Mouse (Mus musculus): ENCODE measurements around the gene Frs3. TPM values are rescaled to one million over a fixed set of nuclear protein-coding genes. Genes with fewer than 3 reads are reported as not detected.
A peak's percentile ranks its signal among the peaks of the same experiment; 100 is the strongest.

The Frs3 gene
- total RNA-seq, 2 experiments from 2014 or later = 19.8 to 27.7 TPM

GRCm38 (mm10) chr17:47730633-47731575 lies 42.1 kb downstream of the Frs3 start:
- no peak for DNase-seq (ENCODE audit: extremely low spot score in 1 of 2, low spot score in 1 of 2)

DNA sequence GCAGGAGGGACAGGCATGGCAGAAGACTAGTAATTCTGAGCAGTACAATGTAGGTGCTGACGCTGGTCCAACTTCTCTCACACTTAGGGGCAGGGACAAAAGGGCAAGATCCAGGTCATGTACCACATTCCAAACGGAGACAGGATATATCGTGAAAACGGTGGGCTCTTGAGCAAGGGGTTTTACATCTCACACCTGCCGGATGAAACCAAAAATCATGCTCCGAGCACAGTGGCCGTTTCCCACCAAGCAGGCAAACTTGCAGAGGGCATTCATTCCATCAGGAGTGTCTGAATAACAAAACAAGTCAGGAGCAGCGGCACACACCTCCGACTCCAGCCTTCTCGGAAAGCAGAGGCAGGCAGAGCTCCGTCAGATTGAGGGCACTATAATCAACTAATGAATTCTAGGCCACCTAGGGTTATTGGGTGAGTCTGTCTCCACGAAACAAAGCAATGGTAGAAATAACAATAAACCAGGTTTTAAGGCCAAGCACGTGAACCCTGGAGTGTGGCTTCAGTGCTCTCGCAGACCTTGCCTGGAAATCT lies 46.8 kb downstream of the Frs3 start:
- DNase-seq (ENCODE audit: extremely low spot score in 1 of 2, low spot score in 1 of 2) = no peak

DNA sequence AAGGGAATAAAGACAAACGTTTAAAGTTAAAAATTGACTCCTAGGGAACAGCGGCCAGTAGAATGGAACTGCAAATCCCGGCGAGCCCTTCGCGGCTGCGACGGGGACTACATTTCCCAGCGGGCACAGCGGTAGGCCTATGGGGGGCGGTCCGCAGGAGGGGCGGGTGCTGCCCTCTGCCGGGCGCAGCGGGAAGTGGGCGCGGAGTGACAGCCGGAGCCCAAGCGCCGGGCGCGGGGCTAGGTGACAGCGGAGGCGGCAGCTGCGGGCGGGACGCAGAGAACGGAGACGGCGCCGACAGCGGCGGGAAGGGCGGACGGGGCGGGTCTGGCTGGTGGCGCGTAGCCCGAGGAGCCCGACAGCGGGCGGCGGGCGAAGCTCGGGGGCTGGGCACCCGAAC lies 48.0 kb downstream of the Frs3 start, which contains the start of gene Tfeb:
Tfeb (plus strand) TSS at position 175 of the 400 bp plus-strand sequence.
- peak; percentile 99 for DNase-seq (ENCODE audit: extremely low spot score in 1 of 2, low spot score in 1 of 2)

- DNase-seq (ENCODE audit: extremely low spot score in 1 of 2, low spot score in 1 of 2) = peak; percentile 54 to 55
Observed at GRCm38 (mm10) chr17:47737271-47738065, 48.6 kb downstream of the Frs3 start.

- DNase-seq (ENCODE audit: extremely low spot score in 1 of 2, low spot score in 1 of 2) = no peak
Observed at GRCm38 (mm10) chr17:47738066-47738878, 49.4 kb downstream of the Frs3 start.

- no peak for DNase-seq (ENCODE audit: extremely low spot score in 1 of 2, low spot score in 1 of 2)
Observed at GRCm38 (mm10) chr17:47738879-47739798, 50.3 kb downstream of the Frs3 start.

DNA sequence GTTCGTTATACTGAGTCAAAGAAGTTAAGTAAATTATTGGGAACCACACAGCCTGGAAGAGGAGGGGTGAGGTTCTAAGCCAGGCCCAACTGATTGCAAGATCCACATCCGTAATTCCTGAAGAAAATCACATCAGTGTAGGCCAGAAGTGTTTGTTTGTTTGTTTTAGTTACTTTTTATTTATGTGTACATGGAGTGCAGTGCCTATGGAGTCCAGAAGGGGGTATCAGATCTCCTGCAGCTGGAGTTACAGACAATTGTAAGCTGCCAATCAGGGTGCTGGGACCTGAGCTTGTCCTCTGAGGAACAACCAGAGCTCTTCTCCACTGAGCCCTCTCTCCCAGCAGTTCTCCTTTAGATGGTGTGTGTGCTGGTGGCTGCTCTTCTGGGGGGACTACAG lies 51.4 kb downstream of the Frs3 start:
- DNase-seq (ENCODE audit: extremely low spot score in 1 of 2, low spot score in 1 of 2) = no peak

GRCm38 (mm10) chr17:47742991-47743734 lies 54.3 kb downstream of the Frs3 start:
- DNase-seq (ENCODE audit: extremely low spot score in 1 of 2, low spot score in 1 of 2) = no peak

DNA sequence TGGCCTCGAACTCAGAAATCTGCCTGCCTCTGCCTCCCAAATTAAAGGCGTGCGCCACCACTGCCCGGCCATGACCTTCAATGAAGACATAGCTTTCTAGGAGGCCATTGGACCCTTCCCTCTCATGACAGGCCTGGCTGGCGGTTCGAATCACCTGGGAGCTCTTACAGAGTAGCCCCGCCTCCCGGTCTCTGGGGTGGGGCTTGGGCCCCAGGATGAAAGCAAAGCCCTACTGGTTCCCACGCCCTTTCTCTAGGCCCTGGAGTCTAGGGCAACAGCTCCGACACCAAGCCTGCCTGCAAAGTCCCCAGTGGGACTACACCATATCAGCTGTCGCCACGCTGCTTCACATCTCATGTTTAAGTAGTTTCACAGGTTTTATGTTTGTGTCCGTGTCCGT lies 55.3 kb downstream of the Frs3 start:
- no peak for DNase-seq (ENCODE audit: extremely low spot score in 1 of 2, low spot score in 1 of 2)

DNA sequence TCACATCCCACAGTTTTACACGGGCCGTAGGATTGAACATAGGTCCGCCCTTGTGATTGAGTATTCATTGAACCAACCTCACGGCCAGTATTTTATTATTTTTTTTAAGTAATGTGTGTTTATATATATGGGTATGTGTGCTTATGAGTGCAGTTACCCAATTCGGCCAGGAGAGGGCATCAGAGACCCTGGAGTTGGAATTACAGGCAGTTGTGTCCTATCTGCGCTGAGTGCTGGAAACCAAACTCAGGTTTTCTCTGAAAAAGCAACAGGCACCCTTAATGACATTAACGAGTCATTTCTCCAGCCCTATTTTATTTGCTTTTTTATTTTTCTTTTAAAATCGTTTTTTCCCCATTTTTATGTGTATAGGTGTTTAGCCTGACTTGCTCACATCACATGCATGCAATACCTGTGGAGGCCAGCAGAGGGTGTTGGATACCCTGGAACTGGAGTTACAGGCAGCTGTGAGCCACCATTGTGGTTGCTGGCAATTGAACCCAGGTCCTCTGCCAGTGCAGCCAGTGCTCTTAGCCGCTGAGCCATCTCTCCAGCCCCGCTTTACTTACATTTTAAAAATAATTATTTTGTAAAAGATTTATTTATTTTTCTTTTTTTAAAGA lies 56.0 kb downstream of the Frs3 start:
- DNase-seq (ENCODE audit: extremely low spot score in 1 of 2, low spot score in 1 of 2) = no peak

GRCm38 (mm10) chr17:47748791-47749553 lies 60.1 kb downstream of the Frs3 start:
- DNase-seq (ENCODE audit: extremely low spot score in 1 of 2, low spot score in 1 of 2) = no peak

GRCm38 (mm10) chr17:47749626-47750025 lies 60.8 kb downstream of the Frs3 start:
- DNase-seq (ENCODE audit: extremely low spot score in 1 of 2, low spot score in 1 of 2) = no peak

DNA sequence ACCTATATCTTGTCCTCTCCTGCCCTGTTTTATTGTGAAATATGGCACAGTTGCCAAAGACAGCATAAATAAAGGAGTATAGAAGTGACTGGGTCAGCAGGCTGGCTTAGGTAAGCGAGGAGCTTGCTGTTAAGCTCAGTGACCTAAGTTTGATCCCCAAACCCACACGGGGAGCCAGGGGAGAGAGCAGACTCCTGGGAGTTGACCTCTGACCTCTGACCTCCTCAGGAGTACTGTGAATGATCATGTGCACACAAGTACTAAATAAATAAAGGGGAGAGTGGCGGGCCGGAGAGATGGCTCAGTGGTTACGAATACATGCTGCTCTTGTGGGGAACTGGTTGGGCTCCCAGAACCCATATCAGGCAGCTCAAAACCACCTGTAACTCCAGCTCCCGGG lies 61.3 kb downstream of the Frs3 start:
- no peak for DNase-seq (ENCODE audit: extremely low spot score in 1 of 2, low spot score in 1 of 2)

DNA sequence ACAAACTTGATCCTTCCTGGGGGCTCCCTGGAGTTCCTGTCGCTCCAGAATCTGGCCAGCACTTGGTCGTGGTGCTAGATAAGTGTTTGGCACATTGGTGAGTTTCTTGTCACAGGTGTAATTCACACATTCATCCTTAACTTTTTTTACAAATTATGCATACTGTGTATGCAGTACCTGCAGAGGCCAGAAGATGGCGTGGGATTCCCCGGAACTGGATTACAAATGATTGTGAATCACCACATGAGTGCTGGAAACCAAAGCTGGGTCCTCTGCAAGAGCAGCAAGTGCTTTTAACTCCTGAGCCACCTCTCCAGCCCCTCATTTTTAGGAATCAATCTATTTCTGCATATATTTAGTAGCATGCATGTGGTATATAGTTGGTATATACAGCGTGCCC lies 63.0 kb downstream of the Frs3 start:
- DNase-seq (ENCODE audit: extremely low spot score in 1 of 2, low spot score in 1 of 2) = no peak

DNA sequence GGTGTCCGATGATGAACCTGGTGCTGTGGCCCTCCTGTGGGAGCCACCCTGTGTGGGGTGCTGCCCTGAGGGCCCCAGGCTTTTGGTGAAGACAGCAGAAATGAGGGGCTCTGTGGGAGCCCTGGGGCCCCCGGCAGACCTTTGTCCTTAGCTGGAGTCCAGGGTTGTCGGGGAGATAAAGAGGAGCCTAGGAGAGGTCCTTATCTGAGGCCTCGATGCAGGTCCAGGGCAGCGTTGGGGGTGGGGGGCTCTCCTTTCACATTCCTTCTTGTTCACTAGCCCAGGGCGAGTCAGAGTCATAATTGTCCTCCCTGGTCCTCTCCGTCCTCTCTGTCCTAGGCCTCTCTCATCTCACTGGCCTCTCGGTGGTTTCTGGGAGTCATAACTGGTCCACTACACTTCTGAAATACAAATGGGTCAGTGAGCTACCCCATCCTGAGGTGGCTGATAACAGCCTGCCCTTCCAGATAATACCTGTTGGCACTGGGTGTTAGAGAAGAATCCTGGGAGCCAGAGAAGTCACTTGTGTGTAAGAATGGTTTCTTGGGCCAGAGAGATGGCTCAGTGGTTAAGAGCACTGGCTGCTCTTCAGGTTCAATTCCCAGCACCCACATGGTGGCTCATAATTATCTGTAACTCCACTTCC lies 64.4 kb downstream of the Frs3 start:
- no peak for DNase-seq (ENCODE audit: extremely low spot score in 1 of 2, low spot score in 1 of 2)

Data from layer of hippocampus, postnatal 25 days (tissue).